Mouse (Mus musculus): ENCODE measurements around the gene Armc10. TPM values are rescaled to one million over a fixed set of nuclear protein-coding genes. Genes with fewer than 3 reads are reported as not detected.
A peak's percentile ranks its signal among the peaks of the same experiment; 100 is the strongest.
"Not testable (repeated sequence)": the region's sequence is repeated elsewhere in the genome, so short reads cannot be mapped to it uniquely, and the experiment has no call there.

Gene Armc10
- total RNA-seq (2021) = 10 to 100 TPM; 19.2 to 20.9 TPM
- long read RNA-seq, experiment 1, transcript Armc10-201 (6 exons, 2,221 nt) = major isoform, 14 of 18 reads
- long read RNA-seq, experiment 1, partial matches to known transcripts = 4 of 18 reads
- long read RNA-seq, experiment 1, other reads (novel, unspliced or antisense) = 0 of 18 reads
- long read RNA-seq, experiment 2, transcript Armc10-201 (6 exons, 2,221 nt) = major isoform, 8 of 14 reads
- long read RNA-seq, experiment 2, partial matches to known transcripts = 1 of 14 reads
- long read RNA-seq, experiment 2, other reads (novel, unspliced or antisense) = 4 of 14 reads

DNA sequence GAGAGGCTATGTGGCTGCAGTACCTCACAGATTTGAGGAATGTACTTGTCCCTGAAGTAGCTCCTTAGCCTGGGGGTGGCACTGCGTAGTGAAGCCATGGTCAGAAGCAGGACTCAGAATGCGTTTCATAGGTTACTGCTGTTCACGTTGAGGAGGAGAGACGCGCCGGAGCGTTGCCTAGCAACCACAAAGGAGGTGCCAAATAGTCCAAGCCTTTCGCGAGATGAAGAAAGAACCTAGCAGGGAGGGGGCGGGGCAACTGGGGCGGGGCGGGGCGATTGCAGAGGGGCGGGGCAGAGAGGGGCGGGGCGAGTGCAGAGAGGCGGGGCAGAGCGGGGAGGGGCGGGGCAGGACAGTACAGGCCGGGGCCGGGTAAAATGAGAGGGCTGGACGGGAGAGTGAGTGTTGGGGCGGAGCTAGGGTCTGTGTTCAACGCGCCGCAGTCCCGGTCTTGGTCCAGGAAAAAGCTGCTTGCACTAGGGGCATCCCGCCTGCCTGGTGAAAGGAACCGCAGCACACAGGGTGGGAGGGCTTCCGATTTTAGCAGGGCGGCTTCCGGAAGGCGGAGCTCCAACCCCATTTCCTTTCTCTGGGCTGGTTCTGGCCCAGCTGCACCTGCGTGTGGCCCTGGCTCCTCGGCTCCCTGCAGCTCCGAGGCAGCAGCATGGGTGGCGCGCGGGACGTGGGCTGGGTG, at the start of gene Armc10, which contains the start of gene Fbxl13:
Armc10 (plus strand) TSS at position 375 of the 694 bp plus-strand sequence.
Fbxl13 (minus strand) TSS at position 196 of the 694 bp plus-strand sequence.
- no peak; the same call in none of the 2 replicates for TF ChIP-seq CTCF (IDR thresholded peaks at IDR 0.05)
- peak within 1 kb of the TSS; percentile 73 for H3K4me3 ChIP-seq
- peak within 1 kb of the TSS; percentile 76 for H3K27ac ChIP-seq
- intact Hi-C loops (cut with DNase I) = loop anchor here (10.0 kb wide), 1 partner anchor 591 kb away; the partner anchor contains the start of gene Ptpn12
- DNase-seq (ENCODE audit: extremely low spot score in 1 of 2, low spot score in 2 of 2) = peak; percentile 79 to 84

- H3K27ac ChIP-seq; DNase-seq (ENCODE audit: extremely low spot score in 1 of 2, low spot score in 2 of 2); H3K4me3 ChIP-seq; intact Hi-C loops (cut with DNase I): not testable (repeated sequence)
Measured at GRCm38 (mm10) chr5:21599536-21599935, 46.1 kb upstream of the Armc10 start.

DNA sequence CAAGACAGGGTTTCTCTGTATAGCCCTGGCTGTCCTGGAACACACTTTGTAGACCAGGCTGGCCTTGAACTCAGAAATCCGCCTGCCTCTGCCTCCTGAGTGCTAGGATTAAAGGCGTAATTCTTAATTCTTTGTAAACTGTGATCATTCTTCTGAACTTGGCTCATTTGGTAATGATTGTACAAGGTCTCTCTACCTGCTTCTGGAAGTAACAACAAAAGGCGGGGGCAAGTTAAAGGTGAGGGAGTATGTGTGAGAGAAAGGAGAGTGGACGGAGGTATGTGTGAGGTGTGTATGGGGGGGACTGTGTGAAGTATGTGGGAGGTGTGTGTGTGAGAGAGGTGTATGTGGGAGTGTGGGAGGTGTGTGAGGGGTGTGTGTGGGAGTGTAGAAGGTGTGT, 45.7 kb upstream of the Armc10 start:
- DNase-seq (ENCODE audit: extremely low spot score in 1 of 2, low spot score in 2 of 2) = no peak
- no peak for TF ChIP-seq CTCF (IDR thresholded peaks at IDR 0.05)
- Histone ChIP-seq H3K4me3 (no peak overlapping the region), H3K27ac (no peak overlapping the region)
- intact Hi-C loops (cut with DNase I) = no loop called here

- no peak for DNase-seq (ENCODE audit: extremely low spot score in 1 of 2, low spot score in 2 of 2)
- Histone ChIP-seq H3K4me3 (no peak overlapping the region), H3K27ac (no peak overlapping the region)
- intact Hi-C loops (cut with DNase I) = no loop called here
- no peak for TF ChIP-seq CTCF (IDR thresholded peaks at IDR 0.05)
Measured at GRCm38 (mm10) chr5:21605936-21606335, 39.7 kb upstream of the Armc10 start.

GRCm38 (mm10) chr5:21608311-21609304, 37.0 kb upstream of the Armc10 start:
- DNase-seq (ENCODE audit: extremely low spot score in 1 of 2, low spot score in 2 of 2) = peak in 1 of 2 experiments; percentile 24
- TF ChIP-seq CTCF (IDR thresholded peaks at IDR 0.05) = no peak
- intact Hi-C loops (cut with DNase I) = loop anchor here (2.0 kb wide), 1 partner anchor 34 kb away; no protein-coding TSS in a partner anchor
- Histone ChIP-seq H3K4me3 (no peak overlapping the region), H3K27ac (peak overlapping the region; percentile 88)

DNA sequence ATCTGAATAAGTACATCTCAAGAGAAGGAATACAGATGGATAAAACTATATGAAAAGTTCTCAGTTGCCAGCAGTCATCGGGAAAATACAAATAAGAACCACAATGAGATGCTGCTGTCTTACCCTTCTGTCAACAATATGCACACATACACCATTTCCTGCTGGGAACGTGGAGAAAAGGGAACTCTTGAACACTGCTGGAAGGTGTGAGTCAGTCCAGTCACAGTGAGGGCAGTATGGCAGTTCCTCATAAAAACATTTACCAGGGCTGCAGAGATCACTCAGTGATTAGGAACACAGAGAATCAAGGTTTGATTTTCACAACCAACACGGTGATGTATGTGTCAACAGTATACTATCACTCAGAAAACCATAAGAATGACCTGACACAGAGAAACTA, 34.6 kb upstream of the Armc10 start:
- no peak for DNase-seq (ENCODE audit: extremely low spot score in 1 of 2, low spot score in 2 of 2)
- Histone ChIP-seq H3K4me3 (no peak overlapping the region), H3K27ac (no peak overlapping the region)
- no peak for TF ChIP-seq CTCF (IDR thresholded peaks at IDR 0.05)
- intact Hi-C loops (cut with DNase I) = no loop called here

DNA sequence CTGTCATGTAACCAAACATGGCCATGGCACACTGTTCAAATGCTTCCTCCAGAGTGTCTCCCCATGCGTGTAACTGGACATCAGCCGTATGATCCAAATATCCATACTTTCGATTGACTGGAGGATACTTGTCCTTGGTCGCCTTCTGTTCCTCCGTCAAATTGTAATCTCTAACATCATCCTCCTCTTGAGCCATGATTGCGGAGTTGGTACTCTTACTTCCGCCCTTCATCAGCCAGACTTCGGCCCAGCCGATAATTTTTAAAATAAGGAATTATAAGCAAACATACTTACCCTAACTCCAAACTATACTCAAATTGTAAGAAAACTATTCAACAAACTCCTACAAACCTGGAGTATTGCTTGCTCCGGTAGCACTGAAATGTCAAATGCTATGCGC, 31.3 kb upstream of the Armc10 start:
- H3K27ac ChIP-seq; DNase-seq (ENCODE audit: extremely low spot score in 1 of 2, low spot score in 2 of 2); H3K4me3 ChIP-seq; intact Hi-C loops (cut with DNase I): not testable (repeated sequence)

- no peak for DNase-seq (ENCODE audit: extremely low spot score in 1 of 2, low spot score in 2 of 2)
- no peak for TF ChIP-seq CTCF (IDR thresholded peaks at IDR 0.05)
- intact Hi-C loops (cut with DNase I) = no loop called here
- Histone ChIP-seq H3K4me3 (no peak overlapping the region), H3K27ac (no peak overlapping the region)
Measured at GRCm38 (mm10) chr5:21616450-21617009, 29.1 kb upstream of the Armc10 start.

GRCm38 (mm10) chr5:21625916-21626315, 19.7 kb upstream of the Armc10 start:
- no peak for TF ChIP-seq CTCF (IDR thresholded peaks at IDR 0.05)
- intact Hi-C loops (cut with DNase I) = no loop called here
- no peak overlapping the region for H3K4me3 ChIP-seq
- DNase-seq (ENCODE audit: extremely low spot score in 1 of 2, low spot score in 2 of 2) = no peak
- H3K27ac ChIP-seq = no peak overlapping the region

- H3K27ac ChIP-seq = no peak overlapping the region
- TF ChIP-seq CTCF (IDR thresholded peaks at IDR 0.05) = peak; percentile 91
- intact Hi-C loops (cut with DNase I) = loop anchor here (1.0 to 10.0 kb wide), 2 partner anchors 207 to 586 kb away; partner anchors contain the start of gene Ptpn12
- H3K4me3 ChIP-seq = no peak overlapping the region
- DNase-seq (ENCODE audit: extremely low spot score in 1 of 2, low spot score in 2 of 2) = peak; percentile 46 to 75
Measured at GRCm38 (mm10) chr5:21640961-21641360, 4.7 kb upstream of the Armc10 start.

DNA sequence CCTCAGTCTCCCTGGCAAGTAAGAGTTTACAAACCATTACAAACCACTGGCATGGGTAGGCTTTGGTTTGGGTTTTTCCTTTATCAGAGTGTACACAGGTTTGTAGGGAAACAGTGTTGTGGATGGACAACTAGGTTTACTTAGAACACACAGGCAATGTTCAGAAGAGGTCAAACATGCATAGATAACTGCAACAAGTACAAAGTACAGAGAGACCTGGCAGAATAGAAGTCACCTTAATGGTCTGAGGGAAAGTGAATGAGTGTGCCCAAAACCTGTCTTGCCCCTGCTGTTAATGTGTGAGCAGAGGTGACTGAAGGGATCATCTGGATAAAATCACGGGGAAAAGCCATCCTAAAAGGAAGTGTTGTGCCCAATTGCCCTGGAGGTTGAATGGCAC, 2.0 kb upstream of the Armc10 start:
- intact Hi-C loops (cut with DNase I) = loop anchor here (2.0 to 10.0 kb wide), 2 partner anchors 379 to 589 kb away; partner anchors contain the start of gene Ptpn12
- no peak overlapping the region for H3K27ac ChIP-seq
- no peak for TF ChIP-seq CTCF (IDR thresholded peaks at IDR 0.05)
- H3K4me3 ChIP-seq = no peak overlapping the region
- DNase-seq (ENCODE audit: extremely low spot score in 1 of 2, low spot score in 2 of 2) = no peak
